Mouse (Mus musculus) embryonic fibroblast, embryonic 13.5 days (primary cell): Measurements from ENCODE around the gene Gm28051.

Source experiments
- CTCF ChIP-seq: IDR thresholded peaks from 2 replicates; pipeline ENCODE4 v1.5.1; 2011; ENCODE audit warnings: mild to moderate bottlenecking, control low read depth, low read length, moderate library complexity, borderline replicate concordance; ENCODE audit not compliant: insufficient read depth
- POLR2A ChIP-seq: IDR thresholded peaks from 2 replicates; pipeline ENCODE4 v1.6.1; 2011; ENCODE audit warnings: low read depth, mild to moderate bottlenecking, control low read depth, low read length, moderate library complexity

- TF ChIP-seq CTCF, result no peak
- no peak for TF ChIP-seq POLR2A
Observed at GRCm38 (mm10) chr12:102722966-102723365, 34.6 kb downstream of the Gm28051 start.
